Mouse (Mus musculus): ENCODE data around the gene Klhl30.

DNA sequence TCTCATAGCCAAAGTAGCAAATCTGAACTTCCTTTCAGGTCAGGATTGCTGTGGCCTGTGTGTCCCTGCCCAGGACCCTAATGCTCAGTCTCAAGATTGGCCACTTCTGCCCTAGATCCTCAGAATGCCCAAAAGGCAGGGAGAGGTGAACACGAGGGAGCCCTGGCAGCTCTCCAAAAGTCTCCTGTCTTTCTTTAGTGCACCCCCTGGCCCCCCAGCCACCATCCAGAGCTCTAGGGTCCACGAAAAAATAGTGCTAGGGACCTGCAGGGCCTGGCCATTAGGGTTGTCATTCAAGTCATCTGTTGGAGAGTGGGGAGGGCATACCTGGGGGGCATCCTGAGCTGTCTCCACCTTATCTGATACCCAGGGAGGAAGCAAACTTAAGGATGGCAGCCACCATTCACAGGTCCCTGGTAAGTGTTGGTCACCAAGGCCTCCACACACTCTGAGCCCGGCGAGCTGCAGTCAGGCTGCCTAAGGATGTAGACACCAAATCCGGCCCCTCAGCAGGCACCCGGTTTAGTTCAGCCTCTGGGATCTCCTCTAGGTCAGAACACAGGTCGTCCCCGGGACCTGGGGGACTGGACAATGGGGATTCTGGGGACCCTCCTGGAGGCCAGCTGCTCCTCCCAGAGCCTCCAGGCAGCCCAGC is 60.9 kb downstream of the Klhl30 start:
- TF ChIP-seq HCFC1 (IDR thresholded peaks at IDR 0.05; ENCODE audit: low read depth, low read length): no peak
- TF ChIP-seq MAX (IDR thresholded peaks at IDR 0.05; ENCODE audit: low read length): no peak
- TF ChIP-seq ZC3H11A (IDR thresholded peaks at IDR 0.05; ENCODE audit: low read depth, low read length): no peak

Measured in CH12.LX (cell line).